Mouse (Mus musculus) yolk sac, embryonic 10.5 days (tissue): ENCODE measurements around the gene Atp5g3.
"Not testable (repeated sequence)": the region's sequence is repeated elsewhere in the genome, so short reads cannot be mapped to it uniquely, and the experiment has no call there.

Experiments used
- DNase-seq: peaks from one replicate; pipeline ENCODE4 v3.0.0-alpha.2; 2017; ENCODE audit warnings: low spot score

Gene Atp5g3

DNA sequence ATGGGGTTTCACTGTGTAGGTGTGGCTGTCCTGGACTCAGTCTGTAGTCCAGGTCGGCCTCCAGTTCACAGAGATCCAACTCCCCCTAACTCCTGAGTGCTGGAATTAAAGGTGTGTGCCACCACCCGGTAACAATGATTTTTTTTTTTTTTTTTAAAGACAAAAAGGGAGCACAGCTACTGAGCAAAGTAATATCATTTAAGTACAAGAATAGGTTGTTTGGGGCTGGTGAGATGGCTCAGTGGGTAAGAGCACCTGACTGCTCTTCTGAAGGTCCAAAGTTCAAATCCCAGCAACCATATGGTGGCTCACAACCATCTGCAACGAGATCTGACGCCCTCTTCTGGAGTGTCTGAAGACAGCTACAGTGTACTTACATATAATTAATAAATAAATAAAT, 14.2 kb downstream of the Atp5g3 start:
- DNase-seq: not testable (repeated sequence)

GRCm38 (mm10) chr2:73893473-73894270, 17.5 kb downstream of the Atp5g3 start:
- no peak for DNase-seq

DNA sequence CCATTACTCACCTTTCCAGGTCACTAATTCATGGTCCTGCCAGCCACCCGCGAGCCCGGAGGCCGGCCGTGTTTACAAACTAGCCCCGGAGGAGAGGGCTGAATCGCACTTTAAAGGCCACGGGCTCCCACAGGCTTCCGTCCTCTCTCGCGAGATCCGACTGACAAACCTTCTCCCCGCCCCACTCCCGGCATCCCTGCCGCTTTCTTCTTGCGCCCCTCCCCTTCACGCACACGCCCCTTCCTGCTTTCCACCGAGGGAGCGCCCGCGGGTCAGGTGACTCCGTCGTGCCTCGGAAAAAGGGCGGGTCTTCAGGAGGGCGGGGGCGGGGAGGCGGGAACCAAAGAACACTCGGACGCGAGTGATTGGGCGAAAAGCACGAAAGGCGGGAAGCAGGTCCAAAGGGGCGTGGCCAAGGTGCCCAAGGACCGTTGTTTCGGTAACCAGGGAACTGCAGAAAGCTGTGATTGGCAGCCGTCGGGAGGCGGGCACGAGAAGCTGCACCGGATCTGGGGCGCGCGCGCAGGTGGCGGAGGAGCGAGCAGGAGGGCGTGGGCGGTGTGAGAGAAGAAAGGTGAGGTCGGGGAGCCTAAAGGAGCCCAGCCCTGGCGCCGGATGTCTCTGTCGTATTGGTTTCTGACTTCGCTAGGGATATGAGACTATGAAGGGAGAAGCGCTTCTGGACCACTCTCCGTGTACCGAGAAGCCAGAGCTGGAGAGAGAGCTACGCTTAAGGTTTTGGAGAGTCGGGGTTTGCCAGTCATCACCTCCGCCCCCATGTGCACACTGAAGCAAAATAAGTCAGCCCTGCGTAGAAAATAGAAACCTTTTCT, 18.4 kb downstream of the Atp5g3 start, which contains the start of gene Atf2:
Gene Atf2, minus strand, starts transcription at position 176 of the 833 bp plus-strand sequence.
- peak; percentile 100 for DNase-seq

DNA sequence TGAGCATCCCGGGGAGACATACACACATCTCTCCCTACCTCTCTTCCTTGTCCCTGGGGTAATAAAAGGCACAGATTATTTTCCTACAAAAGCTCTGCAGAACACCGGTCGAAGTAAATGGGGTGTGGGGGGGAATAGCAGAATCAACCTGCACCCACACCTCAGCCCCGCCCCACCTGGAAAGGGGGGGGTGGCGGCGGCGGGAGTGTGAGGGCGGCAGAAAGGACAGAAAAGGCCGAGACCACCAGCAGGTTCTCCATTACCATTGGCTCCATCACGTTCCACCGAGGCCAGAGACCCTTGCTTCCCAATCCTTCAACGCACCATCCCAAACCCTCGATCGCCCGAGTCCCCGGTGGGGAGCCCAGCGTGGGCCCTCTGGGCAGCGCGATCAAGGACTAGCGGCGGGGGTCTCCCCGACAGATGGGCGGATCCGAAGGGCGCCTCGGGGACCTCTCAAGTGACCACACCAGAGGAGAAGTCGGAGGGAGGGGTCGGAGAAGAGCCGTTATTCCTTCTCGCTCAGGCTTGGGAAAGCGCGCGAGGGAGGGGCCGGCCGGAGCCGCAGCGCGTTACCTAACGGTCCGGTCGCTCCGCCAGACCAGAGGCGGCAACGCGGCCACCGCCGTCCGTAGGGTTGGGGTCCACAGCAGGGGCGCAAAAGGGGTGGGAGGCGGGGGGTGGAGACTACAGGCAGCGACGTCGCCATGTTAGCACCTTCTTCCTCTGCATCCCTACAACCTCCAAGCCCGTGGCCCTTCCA, 19.2 kb downstream of the Atp5g3 start:
- DNase-seq: no peak

GRCm38 (mm10) chr2:73885997-73886396, 25.1 kb downstream of the Atp5g3 start:
- DNase-seq: no peak

- DNase-seq: no peak
These were observed 33.2 kb downstream of the Atp5g3 start for GRCm38 (mm10) chr2:73877891-73878290.

DNA sequence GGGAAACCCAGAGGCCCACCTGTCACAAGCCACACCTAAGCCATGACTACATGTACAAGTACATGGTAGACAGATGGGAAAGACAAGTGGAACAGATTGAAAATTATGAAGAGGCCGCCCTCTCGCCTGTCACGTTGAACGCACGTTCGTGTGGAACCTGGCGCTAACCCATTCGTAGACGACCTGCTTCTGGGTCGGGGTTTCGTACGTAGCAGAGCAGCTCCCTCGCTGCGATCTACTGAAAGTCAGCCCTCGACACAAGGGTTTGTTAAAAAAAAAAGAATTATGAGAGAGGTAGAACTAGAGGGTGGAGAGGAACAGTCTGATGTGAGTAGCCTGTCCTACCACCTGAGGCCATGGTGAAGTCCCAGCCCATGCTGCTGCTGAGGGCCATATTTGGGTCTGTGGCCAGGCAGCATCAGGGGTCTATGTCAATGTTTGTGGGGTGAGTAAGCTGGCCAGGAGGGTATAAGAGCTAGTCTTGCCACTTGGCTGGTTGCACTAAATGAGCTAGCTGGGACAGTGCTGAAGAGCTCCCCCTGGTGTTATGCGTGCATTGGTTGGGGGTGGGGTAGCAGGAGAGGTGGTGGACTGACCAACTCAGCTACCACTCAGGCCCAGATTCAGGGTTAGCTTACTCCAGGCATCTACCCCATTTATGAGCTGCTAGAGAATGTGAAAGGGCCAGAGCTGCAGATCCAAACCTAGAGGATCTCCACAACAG, 43.2 kb downstream of the Atp5g3 start:
- no peak for DNase-seq

DNA sequence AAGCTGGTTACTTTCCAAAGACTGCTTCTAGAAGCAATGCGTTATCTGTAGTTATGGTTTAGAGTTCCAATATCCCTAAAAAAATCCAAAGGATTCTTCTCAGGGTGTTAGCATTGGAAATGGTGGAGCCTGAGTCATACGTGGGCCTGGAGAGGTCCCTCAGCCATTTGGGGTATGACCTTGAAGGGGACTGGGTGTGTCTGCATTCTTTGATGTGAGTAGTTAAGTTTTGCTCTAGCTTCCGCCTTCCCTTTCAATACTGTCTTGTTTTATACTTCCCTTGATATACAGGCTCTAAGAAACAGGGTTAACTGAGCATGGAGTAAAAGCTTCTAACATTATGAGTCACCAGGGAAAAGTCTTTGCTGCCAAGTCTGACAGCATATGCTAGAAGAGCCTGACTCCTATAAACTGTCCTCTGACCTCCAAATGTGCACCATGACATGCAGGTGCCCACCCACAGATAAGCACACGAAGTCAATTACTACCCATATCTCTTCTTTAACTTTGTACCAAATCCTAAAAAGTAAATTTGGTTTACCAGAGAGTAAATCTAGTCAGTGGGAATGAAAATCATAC, 51.0 kb downstream of the Atp5g3 start:
- no peak for DNase-seq
